Mouse (Mus musculus) frontal cortex, adult (tissue): ENCODE results near the gene Fam129c.

Experiments used
- ATAC-seq: cut with Nextera tagmentation; 2 replicates; pipeline ENCODE4 v1.9.2; 2017; ENCODE audit warnings: mild to moderate bottlenecking, moderate library complexity, mixed read lengths; ENCODE audit not compliant: low TSS enrichment

Fam129c gene

DNA sequence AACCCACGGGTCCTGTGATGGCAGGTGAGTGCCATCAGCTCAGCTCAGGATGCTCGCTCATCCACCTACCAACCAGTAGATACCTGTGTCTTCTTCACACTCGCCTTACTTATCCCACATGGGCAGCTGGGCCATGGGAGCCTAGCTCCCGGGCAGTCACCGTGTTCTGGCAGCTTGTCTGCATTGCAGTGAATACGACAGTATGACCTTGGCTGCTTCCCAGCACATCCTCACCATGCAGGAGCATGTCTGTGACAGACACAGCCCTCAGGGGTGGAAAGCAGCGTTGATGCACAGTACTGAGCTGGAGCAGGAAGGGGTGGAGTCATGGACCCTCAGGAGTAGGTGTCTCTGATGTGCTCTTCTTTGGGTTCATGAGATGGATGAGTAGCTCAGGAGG lies 23.0 kb upstream of the Fam129c start:
- ATAC-seq: no peak

DNA sequence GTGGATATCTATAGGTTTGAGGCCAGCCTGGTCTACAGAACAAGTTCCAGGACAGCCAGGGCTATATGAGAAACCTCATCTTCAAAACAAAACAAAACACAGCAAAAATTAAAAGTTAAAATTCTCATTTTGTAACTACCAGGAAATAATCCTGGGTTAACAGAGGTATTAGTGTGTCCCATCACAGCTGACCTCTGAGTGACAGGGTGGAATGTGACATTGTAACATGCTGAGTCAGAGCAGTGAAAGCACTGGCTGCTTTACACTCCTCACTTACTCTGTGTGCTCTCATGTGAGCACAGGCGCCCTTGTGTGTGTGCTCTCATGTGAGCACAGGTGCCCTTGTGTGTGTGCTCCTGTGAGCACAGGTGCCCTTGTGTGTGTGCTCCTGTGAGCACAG lies 22.4 kb upstream of the Fam129c start:
- ATAC-seq: no peak

DNA sequence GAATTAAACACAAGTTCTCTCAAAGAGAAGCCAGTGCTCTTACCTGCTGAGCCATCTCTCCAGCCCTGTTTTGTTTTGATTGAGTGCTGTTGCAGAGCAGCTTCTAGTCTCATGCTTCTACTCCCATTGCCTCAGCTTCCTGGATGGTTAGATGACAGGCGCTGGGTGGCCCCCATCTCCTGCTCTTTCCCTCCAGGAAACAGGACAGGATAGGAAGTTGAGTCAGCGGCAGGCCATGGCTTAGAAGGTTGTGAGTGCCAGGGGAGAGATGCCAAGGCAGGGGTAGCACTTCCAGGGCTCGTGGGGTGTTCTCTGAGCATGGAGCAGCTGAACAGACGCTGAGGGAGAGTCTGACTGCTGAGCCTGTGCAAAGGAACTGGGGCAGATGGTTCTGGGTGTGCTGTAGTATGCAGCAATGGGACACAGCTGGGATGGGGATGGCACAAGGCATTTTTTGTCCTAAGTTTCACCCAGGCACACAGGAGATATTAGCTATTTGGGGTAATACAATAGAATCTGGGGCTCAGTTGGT lies 19.5 kb upstream of the Fam129c start:
- ATAC-seq: no peak

DNA sequence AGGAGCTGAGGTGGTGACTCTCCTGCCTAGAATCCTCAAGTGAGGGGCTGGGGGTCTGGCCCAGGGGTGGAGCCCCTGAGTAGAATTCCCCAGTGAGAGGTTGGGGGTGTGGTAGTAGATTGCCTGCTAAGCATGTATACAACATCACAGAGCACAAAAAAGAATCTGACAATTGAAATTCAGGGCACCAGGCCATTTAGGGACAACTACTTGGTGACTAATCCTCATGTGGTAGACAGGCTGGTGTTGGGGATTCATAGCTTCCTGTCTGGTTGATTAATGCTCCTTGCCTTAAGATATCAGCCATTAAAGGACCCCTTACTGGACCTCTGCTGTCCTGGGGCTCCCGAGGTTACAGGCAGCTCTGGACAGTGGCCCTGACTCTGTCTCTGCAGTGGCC lies 18.4 kb upstream of the Fam129c start:
- no peak for ATAC-seq

DNA sequence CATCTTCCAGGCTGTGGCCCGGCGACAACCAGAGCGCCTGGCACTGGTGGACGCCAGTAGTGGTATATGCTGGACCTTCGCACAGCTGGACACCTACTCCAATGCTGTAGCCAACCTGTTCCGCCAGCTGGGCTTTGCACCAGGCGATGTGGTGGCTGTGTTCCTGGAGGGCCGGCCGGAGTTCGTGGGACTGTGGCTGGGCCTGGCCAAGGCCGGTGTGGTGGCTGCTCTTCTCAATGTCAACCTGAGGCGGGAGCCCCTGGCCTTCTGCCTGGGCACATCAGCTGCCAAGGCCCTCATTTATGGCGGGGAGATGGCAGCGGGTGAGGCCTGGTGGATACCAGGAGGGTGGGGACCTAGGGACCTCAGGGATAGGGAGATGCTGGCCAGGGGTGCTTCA lies 18.0 kb upstream of the Fam129c start:
- ATAC-seq: 0 out of 2 replicates have a peak, but pooled peaks have one; percentile 27

DNA sequence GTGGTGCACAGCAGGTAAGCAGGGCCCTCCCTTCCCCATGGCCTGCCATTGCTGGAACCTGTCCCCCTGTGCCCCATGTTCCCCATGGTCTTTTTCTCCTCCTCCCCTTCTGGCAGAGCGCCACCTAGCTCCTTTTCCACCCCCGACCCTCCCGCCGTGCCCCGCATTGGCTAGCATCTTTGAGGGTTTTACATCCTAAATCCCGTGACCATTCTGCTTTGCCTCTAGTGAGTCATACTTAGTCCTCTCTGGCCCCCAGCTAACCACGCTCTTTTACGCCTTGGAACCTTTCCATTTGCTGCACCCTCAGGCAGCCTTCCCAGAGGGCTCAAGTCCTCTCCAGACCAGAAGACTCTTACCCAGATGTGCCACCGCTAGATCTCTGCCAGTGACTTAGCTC lies 17.2 kb upstream of the Fam129c start:
- no peak for ATAC-seq

DNA sequence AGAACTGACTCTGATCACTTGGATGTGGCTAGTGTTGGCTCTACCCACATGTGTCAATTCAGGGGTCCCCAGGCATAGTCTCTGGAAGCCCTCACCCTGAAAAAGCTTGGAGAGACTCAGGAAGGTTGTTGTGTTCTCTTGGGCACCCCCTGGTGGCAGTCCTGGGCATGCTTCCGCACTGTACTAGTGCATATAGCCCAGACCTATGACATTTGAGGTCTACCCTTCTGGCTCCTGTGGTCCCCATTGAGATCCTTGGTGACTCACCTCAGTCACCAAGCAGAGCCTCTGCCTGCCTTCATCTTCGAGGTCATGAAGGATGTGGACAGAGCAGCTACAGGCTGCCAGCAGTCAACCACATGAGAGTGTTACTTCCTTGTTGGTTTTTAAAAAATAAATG lies 10.6 kb upstream of the Fam129c start:
- no peak for ATAC-seq

DNA sequence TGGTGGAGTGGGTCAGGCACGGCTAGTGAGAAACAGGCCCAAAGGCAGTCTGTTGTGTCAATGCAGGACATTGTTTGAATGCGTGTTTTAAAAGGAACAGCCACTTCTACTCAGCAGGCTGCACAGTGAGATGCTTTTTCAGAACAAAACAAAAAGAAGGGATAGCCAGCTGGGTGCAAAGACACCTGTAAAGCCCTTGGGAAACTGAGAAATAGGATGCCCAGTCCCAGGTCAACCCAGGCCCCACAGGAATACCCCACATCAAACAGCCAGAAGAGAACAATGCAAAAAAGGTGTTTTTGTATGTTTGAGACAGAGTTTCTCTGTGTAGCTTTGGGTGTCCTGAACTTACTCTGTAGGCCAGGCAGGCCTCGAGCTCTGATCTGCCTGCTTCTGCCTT lies 8.7 kb upstream of the Fam129c start:
- ATAC-seq: no peak

DNA sequence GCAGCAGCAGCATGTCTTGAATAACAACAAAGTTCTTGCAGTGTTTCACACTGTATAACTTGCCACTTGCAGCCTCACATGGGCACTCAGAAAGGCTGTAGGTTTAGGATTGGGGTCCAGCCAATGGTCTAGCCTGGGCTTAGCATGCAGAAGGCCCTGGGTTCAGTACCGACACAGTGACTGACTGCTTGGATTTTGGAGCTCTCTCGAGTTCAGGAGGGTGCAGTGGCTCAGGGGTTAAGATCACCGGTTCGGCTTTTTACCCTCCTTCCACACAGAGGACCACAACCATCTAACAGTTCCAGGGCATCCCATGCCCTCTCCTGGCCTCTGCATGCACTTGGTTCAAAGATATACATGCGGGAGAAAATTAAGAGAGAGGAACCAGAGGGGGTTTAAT lies 6.4 kb upstream of the Fam129c start:
- ATAC-seq: no peak

DNA sequence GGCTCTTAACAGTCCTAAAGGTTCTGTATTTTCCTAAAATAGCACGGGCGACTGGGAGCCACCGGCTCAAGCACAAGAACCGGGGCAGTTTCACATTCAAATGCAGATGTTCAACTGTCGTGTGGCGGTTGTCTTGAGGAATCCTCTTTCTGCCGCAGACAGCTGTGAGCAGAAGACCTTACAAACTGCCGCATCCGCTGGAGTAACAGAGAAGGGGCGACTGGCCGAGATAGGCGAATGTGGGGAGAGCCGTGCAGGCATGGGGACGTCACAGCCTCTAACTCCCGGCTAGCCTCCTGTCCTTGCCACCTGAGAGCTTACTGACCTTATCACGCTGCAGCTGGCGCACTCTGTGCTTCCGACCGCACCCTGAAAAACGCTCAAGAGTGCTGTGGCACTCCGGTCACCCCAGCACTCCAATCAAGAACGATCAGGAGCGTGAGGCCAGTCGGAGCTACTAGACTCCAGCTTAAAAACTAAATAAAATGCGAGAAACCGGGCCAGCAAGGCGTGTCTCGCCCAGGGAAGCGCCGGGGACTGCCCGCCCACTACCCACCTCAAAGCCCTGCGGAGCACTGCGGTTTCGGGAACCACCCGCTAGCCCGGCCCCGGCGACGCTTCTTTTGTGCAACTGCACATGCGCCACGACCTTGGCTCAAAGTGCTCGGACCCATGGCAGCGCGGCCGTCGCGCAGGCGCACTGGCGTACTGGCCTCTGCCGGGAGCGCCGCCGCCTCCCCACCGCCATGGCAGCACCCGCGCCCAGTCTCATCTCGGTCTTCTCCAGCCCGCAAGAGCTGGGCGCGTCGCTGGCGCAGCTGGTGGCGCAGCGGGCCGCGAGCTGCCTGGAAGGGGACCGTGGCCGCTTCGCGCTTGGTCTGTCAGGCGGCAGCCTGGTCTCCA lies 5.7 kb upstream of the Fam129c start, which contains the start of gene Pgls:
Gene Pgls, plus strand, starts transcription at position 706 of the 903 bp plus-strand sequence.
- peak; percentile 68 for ATAC-seq

DNA sequence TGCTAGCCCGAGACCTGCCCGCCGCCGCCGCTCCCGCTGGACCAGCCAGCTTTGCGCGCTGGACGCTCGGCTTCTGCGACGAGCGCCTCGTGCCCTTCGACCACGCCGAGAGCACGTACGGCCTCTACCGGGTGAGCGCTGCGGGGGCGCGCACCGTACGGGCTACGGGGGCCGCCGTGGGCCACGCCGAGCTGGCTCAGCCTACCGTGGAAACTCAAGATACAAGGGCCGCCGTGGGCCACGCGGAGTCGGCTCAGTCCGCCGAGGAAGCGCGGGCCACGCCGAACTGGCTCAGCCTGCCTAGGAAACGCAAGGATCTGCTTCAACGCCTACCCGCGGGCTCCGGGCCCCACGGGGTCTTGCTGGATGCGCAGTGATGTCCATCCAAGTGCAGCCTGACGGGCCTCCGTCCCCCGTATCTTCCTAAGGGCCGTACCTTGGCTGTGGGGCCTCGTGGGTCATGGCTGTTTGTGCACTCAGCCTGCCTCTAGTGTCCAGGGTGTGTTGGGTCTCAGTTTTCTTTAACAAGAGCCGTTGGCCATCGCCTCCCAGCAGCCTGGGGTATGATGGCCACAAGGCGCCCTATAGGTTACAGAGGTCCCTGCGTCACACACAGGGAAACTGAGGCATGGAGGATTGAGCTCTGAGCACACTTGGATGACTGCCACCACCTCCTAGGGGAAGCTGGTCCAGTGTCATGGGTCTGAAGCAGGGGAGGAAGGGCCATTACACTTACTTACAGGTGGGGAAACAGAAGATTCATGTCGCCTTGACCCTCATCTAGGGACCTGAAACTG lies 4.9 kb upstream of the Fam129c start:
- peak; percentile 62 for ATAC-seq

DNA sequence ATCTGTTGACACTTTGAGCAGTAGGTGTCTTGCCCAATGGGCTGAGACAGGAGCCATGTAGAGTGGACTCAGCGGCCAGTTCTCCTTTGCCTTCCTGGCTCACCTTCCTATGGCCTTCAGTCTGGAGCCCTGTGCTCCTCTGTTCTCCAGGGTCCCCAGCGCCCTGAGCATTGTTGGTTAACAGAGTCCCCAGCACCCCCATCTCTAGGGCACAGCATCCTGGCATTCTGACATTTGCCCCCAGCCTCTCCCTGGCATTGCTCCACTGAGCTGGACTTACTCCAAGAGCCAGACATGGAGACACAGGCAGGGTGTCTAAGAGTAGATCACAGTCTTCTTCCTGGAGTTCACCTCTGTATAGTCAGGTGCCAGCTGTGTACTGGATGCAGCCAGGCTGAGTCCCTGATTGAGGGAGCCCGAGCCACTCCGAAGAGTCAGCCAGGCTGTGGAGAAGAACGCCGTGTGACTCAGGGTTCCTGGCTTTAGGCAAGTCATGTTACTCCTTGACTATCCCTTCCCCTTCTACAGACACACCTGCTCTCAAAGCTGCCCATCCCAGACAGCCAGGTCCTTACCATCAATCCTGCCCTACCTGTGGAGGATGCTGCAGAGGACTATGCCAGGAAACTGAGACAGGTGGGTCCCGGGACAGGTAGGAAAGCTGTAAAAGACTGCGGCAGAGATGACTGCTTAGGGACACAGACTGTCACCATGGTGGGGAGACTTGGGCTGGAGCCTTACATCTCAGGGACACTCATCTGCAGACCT lies 3.7 kb upstream of the Fam129c start:
- no peak for ATAC-seq

DNA sequence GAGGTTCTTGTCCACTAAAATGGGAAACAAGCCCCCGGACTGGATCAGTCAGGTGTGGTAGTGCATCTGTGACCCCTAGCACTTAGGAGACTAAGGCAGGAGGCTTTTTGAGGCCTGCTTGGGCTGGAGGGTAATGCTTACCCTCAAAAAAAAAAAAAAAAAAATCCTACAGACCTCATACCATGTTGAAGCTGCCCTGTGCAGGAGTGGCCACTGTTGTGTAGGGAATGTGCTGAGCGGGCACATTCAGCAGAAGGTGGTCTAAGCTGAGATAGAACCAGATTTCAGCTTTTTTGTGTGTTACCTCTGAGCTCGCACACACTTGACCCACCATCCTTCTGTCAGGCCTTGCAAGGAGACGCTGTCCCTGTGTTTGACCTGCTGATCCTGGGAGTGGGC lies 3.1 kb upstream of the Fam129c start:
- ATAC-seq: no peak

DNA sequence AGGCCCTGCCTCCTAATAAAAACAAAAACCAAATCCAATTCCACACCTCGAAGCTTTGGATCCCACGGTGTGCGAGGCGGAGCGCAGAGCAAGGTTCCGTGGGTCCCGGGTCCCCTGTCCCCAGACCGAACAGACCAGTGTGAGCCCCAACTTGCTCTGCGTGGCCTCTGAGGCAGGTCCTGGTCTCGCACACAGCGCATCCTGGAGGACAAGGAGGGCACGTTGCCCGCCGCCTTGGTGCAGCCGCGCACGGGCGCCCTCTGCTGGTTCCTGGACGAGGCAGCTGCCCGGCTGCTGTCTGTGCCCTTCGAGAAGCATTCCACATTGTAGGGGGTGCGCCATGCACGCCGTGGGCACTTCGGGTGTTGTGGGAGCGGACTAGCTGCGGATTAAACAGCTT lies 1.6 kb upstream of the Fam129c start:
- peak; percentile 48 for ATAC-seq

DNA sequence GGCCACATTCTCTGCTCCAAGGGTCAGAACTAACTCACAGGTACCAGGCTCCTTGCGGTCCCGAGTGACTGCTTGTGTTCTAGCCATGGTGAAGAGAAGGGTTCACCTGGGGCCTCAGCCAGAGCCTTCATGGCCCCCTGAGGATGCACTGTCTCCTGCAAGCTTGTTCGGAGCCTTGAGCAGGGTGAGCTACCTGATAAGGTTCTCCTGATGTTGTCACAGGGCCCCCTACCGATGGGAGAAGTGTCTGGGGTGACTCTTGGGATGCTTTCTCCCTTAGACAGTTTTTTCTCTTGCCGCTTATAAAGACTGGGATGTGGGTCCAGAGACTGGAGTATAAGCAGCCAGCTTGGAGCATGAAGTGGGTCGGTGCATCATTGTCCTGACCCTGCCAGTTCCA lies 1.1 kb upstream of the Fam129c start:
- no peak for ATAC-seq

DNA sequence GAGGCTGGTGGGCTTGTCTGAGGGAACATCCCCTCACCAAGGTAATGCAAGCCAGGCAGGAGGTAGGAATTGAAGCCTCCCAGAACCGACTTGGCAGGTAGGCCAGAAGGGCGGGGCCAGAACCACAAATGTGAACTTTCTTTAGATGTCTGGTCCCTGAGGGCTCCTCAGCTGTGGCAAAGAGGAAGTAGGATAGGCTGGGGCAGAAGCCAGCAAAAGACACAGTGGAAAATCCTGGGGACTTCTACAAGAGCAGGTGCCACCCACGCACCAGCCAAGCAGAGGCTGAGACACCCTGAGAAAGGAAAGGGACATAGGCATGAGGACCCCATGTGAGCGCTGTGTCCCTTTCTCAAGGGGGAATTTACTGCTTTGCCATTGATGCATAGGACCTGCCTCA lies 650 bp upstream of the Fam129c start:
- ATAC-seq: no peak

DNA sequence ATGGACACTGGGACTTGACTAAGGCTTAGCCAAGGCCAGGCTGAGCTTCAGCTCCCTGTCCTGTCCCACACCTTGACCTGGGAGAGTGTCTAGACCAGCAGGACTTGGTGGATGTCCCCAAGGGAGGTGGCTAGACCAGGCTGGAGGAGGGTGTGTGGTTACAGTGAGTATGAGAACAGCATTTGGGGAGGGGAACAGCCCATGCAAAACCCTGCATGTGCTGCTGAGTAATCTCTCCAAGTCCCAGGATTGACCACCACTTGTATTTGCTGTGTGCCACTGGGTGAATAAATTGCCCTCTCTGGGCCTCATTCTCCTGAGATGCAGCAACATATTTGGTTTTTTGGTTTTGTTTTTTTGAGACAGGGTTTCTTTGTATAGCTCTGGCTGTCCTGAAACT lies 927 bp downstream of the Fam129c start:
- no peak for ATAC-seq

DNA sequence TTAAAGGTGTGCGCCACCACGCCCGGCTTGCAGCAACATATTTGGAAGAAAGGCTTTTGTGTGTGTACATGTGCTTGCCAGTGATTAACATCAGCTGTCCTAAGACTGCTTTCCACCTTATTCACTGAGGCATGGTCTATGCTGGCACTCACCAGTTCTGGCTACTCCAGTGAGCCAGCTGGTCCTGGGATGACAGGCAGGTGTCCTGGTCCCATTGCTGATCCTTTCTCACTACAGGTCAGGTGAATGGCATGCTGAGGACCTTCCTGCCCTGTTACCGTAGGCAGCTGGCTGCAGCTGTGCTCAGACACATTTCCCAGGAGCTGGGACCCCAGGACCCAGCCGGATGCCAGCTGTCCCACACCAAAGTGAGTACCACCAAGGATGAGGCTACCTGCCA lies 1.4 kb downstream of the Fam129c start:
- no peak for ATAC-seq

DNA sequence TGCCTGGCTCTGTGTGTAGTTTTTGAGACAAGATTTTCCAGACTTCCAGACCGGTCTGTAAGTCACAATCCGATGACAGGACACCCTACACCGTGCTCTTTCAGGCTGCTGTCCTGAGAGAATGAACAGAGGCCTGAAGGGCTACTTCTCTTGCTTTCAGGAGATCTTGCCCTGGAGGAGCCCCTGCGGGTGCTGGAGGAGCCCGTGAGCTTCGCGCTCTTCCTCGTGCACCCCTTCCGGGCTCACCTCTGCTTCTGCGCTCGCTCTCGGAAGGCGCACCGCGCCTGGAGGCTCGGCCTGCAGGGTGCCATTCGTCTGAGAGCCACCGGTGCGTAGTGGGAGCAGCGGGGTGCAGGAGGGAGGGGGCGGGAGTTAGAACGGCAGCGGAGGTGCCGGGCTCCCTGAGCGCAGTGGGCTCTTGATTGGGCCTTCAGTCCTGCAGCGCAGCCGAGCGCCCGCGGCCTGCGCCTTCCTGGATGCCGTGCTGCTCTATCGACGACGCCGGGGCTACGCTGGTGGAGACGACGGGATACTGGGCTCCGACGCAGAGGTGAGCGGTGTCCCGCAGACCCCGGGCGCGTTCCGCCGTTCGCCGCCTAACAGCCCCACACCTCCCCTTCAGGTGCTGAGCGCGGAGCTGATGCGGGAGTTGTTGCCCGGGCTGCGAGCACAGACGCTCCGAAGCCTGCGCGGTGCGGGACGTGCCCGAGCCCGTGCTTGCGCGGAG lies 4.7 kb downstream of the Fam129c start:
- peak; percentile 28; the same call in 1 of the 2 replicates for ATAC-seq

DNA sequence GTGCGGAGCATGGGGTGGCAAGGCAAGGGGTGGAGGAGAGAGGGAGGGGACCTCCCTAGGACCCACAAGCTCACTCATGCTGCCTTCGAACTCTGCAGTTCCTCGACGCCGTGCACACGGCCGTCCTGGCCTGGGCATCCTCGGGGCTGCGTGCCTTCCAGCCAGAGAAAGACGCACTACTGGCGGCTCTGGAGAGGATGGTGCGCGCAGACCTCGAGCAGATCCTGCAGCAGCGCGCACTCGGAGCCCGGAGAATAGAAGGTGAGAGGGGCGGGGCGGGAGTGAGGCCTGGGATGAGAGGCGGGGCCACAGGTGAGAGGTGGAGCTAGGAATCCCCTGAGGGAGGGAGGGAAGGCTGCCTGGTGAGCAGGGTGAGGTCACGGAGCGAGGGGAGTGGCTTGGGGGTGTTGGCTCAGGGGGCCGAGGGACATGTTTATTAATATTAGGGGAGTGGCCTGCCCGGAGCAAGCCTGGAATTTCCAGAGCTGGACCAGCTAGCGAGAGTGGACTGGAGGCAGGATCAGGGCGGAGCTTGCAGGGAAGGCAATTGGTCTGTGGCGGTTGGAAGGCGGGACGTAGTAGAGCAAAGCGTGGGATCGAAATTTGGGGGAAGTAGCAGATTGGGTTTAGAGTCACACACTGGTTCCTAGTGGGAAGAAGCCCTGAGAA lies 5.4 kb downstream of the Fam129c start:
- peak; percentile 63 for ATAC-seq

DNA sequence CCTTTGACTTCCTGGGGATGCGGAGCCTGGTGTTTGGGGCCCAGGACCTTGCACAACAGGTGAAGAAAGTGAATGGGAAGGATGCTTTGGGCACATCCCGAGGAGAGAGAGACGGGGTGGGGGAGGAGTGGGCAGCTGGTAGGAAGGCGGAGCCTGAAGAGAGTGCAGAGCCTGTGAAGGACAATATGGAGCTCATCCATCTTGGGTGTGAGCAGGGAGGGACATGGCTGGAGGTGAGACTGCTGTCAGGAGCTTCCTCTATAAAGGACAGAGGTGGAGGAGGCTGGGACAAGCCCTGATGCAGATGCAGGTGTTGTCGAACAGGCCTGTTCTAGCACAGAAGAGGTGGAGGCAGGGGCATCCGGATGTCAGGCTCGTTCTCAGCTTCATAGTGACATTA lies 6.6 kb downstream of the Fam129c start:
- no peak for ATAC-seq
